Mouse (Mus musculus): Measurements from ENCODE around the gene Ccdc114.
"Not testable (repeated sequence)": the region's sequence is repeated elsewhere in the genome, so short reads cannot be mapped to it uniquely, and the experiment has no call there.

The Ccdc114 gene

GRCm38 (mm10) chr7:45923762-45924428, at the start of gene Ccdc114:
Gene Ccdc114, plus strand, starts transcription at chr7:45924072.
- in situ Hi-C loops (cut with MboI; ENCODE audit: unreplicated experiment in 2 of 2) = loop anchor here (5.0 to 25.0 kb wide), 3 partner anchors 192 to 1387 kb away; partner anchors contain the start of genes Pold1 (in 1 of the 2), Rras (in 1 of the 2), Scaf1 (in 1 of the 2) and Spib (in 1 of the 2)

GRCm38 (mm10) chr7:45876895-45877294, 47.0 kb upstream of the Ccdc114 start:
- in situ Hi-C loops (cut with MboI; ENCODE audit: unreplicated experiment in 2 of 2) = loop anchor here in 1 of 2 experiments (10.0 kb wide), 1 partner anchor 138 kb away; no protein-coding TSS in a partner anchor

GRCm38 (mm10) chr7:45878278-45878677, 45.6 kb upstream of the Ccdc114 start, which contains the start of gene Grin2d:
Gene Grin2d, minus strand, starts transcription at chr7:45878378.
- in situ Hi-C loops (cut with MboI; ENCODE audit: unreplicated experiment in 2 of 2) = loop anchor here in 1 of 2 experiments (10.0 kb wide), 1 partner anchor 137 kb away; no protein-coding TSS in a partner anchor

GRCm38 (mm10) chr7:45880531-45880930, 43.3 kb upstream of the Ccdc114 start:
- in situ Hi-C loops (cut with MboI; ENCODE audit: unreplicated experiment in 2 of 2) = no loop called here

GRCm38 (mm10) chr7:45881011-45881410, 42.9 kb upstream of the Ccdc114 start:
- in situ Hi-C loops (cut with MboI; ENCODE audit: unreplicated experiment in 2 of 2) = no loop called here

GRCm38 (mm10) chr7:45887246-45887645, 36.6 kb upstream of the Ccdc114 start:
- in situ Hi-C loops (cut with MboI; ENCODE audit: unreplicated experiment in 2 of 2) = no loop called here

GRCm38 (mm10) chr7:45892651-45893050, 31.2 kb upstream of the Ccdc114 start:
- in situ Hi-C loops (cut with MboI; ENCODE audit: unreplicated experiment in 2 of 2) = no loop called here

GRCm38 (mm10) chr7:45895931-45896516, 27.8 kb upstream of the Ccdc114 start:
- in situ Hi-C loops (cut with MboI; ENCODE audit: unreplicated experiment in 2 of 2) = no loop called here

GRCm38 (mm10) chr7:45896517-45897257, 27.2 kb upstream of the Ccdc114 start, which contains the start of the genes Syngr4 and Tmem143:
Gene Syngr4, minus strand, starts transcription at chr7:45896714.
Gene Tmem143, plus strand, starts transcription at chr7:45896941.
- in situ Hi-C loops (cut with MboI; ENCODE audit: unreplicated experiment in 2 of 2) = no loop called here

- in situ Hi-C loops (cut with MboI; ENCODE audit: unreplicated experiment in 2 of 2) = no loop called here
These were observed 26.6 kb upstream of the Ccdc114 start for GRCm38 (mm10) chr7:45897258-45897757.

- in situ Hi-C loops (cut with MboI; ENCODE audit: unreplicated experiment in 2 of 2) = not testable (repeated sequence)
These were observed 25.7 kb upstream of the Ccdc114 start for GRCm38 (mm10) chr7:45898125-45898524.

GRCm38 (mm10) chr7:45901562-45901961, 22.3 kb upstream of the Ccdc114 start:
- in situ Hi-C loops (cut with MboI; ENCODE audit: unreplicated experiment in 2 of 2) = loop anchor here in 1 of 2 experiments (25.0 kb wide), 2 partner anchors 889 to 1364 kb away; partner anchors contain the start of genes Pold1, Rras, Scaf1 and Spib

- in situ Hi-C loops (cut with MboI; ENCODE audit: unreplicated experiment in 2 of 2) = loop anchor here in 1 of 2 experiments (25.0 kb wide), 2 partner anchors 890 to 1365 kb away; partner anchors contain the start of genes Pold1, Rras, Scaf1 and Spib
These were observed 21.3 kb upstream of the Ccdc114 start for GRCm38 (mm10) chr7:45902481-45903002.

- in situ Hi-C loops (cut with MboI; ENCODE audit: unreplicated experiment in 2 of 2) = loop anchor here in 1 of 2 experiments (25.0 kb wide), 2 partner anchors 894 to 1369 kb away; partner anchors contain the start of genes Pold1, Rras, Scaf1 and Spib
These were observed 17.2 kb upstream of the Ccdc114 start for GRCm38 (mm10) chr7:45906622-45907021.

GRCm38 (mm10) chr7:45908384-45908783, 15.5 kb upstream of the Ccdc114 start:
- in situ Hi-C loops (cut with MboI; ENCODE audit: unreplicated experiment in 2 of 2) = loop anchor here in 1 of 2 experiments (25.0 kb wide), 2 partner anchors 896 to 1371 kb away; partner anchors contain the start of genes Pold1, Rras, Scaf1 and Spib

GRCm38 (mm10) chr7:45909145-45909544, 14.7 kb upstream of the Ccdc114 start:
- in situ Hi-C loops (cut with MboI; ENCODE audit: unreplicated experiment in 2 of 2) = loop anchor here in 1 of 2 experiments (25.0 kb wide), 2 partner anchors 897 to 1372 kb away; partner anchors contain the start of genes Pold1, Rras, Scaf1 and Spib

- in situ Hi-C loops (cut with MboI; ENCODE audit: unreplicated experiment in 2 of 2) = loop anchor here in 1 of 2 experiments (25.0 kb wide), 2 partner anchors 902 to 1377 kb away; partner anchors contain the start of genes Pold1, Rras, Scaf1 and Spib
These were observed 9.8 kb upstream of the Ccdc114 start for GRCm38 (mm10) chr7:45914067-45914466.

GRCm38 (mm10) chr7:45915011-45915410, 8.9 kb upstream of the Ccdc114 start:
- in situ Hi-C loops (cut with MboI; ENCODE audit: unreplicated experiment in 2 of 2) = loop anchor here in 1 of 2 experiments (25.0 kb wide), 2 partner anchors 903 to 1378 kb away; partner anchors contain the start of genes Pold1, Rras, Scaf1 and Spib

Measured in v-Abl transformed pro-B cells (cell line).